Mouse (Mus musculus): ENCODE data around the gene Pitpnm2. TPM values are rescaled to one million over a fixed set of nuclear protein-coding genes. Genes with fewer than 3 reads are reported as not detected.
"Not testable (repeated sequence)": the region's sequence is repeated elsewhere in the genome, so short reads cannot be mapped to it uniquely, and the experiment has no call there.

Gene Pitpnm2
- total RNA-seq, 1 experiment from 2014 or later = 14.3 TPM

- no peak for ATAC-seq (replicated peaks in 1 of 2; ENCODE audit: insufficient read depth in 1 of 2, low FRiP score in 2 of 2, low TSS enrichment in 1 of 2, low read depth in 1 of 2, poor library complexity in 2 of 2, severe bottlenecking in 2 of 2)
These were observed 19.1 kb downstream of the Pitpnm2 start for GRCm38 (mm10) chr5:124230461-124230860.

DNA sequence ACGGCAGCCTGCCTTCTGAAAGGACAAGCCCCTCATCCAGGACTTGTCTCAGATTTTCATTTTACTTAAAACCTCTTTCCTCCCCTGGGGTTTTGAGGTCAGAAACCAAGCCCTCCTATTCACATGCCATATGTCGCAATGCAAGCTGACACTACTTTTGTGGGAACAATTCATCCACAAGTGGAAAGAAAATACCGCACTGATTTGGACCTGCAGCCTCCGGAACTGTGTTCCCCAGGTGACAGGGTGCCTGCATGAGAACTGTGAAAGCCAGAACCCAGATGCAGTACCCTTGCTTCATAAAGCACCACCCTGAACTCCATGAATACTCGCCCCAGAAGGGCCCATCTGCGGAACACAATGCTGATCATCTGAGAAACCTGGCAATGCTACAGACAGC is 22.4 kb downstream of the Pitpnm2 start:
- ATAC-seq (replicated peaks in 1 of 2; ENCODE audit: insufficient read depth in 1 of 2, low FRiP score in 2 of 2, low TSS enrichment in 1 of 2, low read depth in 1 of 2, poor library complexity in 2 of 2, severe bottlenecking in 2 of 2) = no peak

- no peak; a peak in 1 of 4 replicates for ATAC-seq (replicated peaks in 1 of 2; ENCODE audit: insufficient read depth in 1 of 2, low FRiP score in 2 of 2, low TSS enrichment in 1 of 2, low read depth in 1 of 2, poor library complexity in 2 of 2, severe bottlenecking in 2 of 2)
These were observed 23.1 kb downstream of the Pitpnm2 start for GRCm38 (mm10) chr5:124226494-124226893.

GRCm38 (mm10) chr5:124225891-124226290 is 23.7 kb downstream of the Pitpnm2 start:
- ATAC-seq (replicated peaks in 1 of 2; ENCODE audit: insufficient read depth in 1 of 2, low FRiP score in 2 of 2, low TSS enrichment in 1 of 2, low read depth in 1 of 2, poor library complexity in 2 of 2, severe bottlenecking in 2 of 2) = no peak

- no peak for ATAC-seq (replicated peaks in 1 of 2; ENCODE audit: insufficient read depth in 1 of 2, low FRiP score in 2 of 2, low TSS enrichment in 1 of 2, low read depth in 1 of 2, poor library complexity in 2 of 2, severe bottlenecking in 2 of 2)
These were observed 25.1 kb downstream of the Pitpnm2 start for GRCm38 (mm10) chr5:124224321-124225092.

GRCm38 (mm10) chr5:124223574-124223973 is 26.0 kb downstream of the Pitpnm2 start:
- ATAC-seq (replicated peaks in 1 of 2; ENCODE audit: insufficient read depth in 1 of 2, low FRiP score in 2 of 2, low TSS enrichment in 1 of 2, low read depth in 1 of 2, poor library complexity in 2 of 2, severe bottlenecking in 2 of 2) = no peak

- no peak for ATAC-seq (replicated peaks in 1 of 2; ENCODE audit: insufficient read depth in 1 of 2, low FRiP score in 2 of 2, low TSS enrichment in 1 of 2, low read depth in 1 of 2, poor library complexity in 2 of 2, severe bottlenecking in 2 of 2)
These were observed 26.9 kb downstream of the Pitpnm2 start for GRCm38 (mm10) chr5:124222696-124223095.

- ATAC-seq (replicated peaks in 1 of 2; ENCODE audit: insufficient read depth in 1 of 2, low FRiP score in 2 of 2, low TSS enrichment in 1 of 2, low read depth in 1 of 2, poor library complexity in 2 of 2, severe bottlenecking in 2 of 2) = no peak
These were observed 27.9 kb downstream of the Pitpnm2 start for GRCm38 (mm10) chr5:124221736-124222040.

- peak; percentile 49 to 62 for ATAC-seq (replicated peaks in 1 of 2; ENCODE audit: insufficient read depth in 1 of 2, low FRiP score in 2 of 2, low TSS enrichment in 1 of 2, low read depth in 1 of 2, poor library complexity in 2 of 2, severe bottlenecking in 2 of 2)
These were observed 28.4 kb downstream of the Pitpnm2 start for GRCm38 (mm10) chr5:124221037-124221735.

GRCm38 (mm10) chr5:124220551-124220950 is 29.0 kb downstream of the Pitpnm2 start:
- no peak for ATAC-seq (replicated peaks in 1 of 2; ENCODE audit: insufficient read depth in 1 of 2, low FRiP score in 2 of 2, low TSS enrichment in 1 of 2, low read depth in 1 of 2, poor library complexity in 2 of 2, severe bottlenecking in 2 of 2)

DNA sequence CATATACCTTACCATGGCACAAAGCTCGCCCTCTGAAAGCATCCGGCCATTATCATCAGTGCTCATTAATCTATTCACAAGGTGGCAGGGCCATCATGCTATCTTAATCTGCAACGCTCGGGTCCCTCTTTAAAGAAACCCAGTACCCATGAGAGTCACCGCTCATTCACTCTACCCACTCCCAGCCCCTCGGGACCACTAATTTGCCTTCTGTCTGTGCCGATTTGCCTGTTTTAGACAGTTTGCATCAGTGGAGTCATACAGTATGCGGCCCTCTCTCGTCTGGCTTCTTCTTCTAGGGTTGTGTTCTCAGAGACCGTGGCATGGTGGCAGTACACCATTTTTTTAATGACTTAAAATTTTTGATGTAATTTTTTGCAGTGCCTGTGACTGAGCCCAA is 30.1 kb downstream of the Pitpnm2 start:
- ATAC-seq (replicated peaks in 1 of 2; ENCODE audit: insufficient read depth in 1 of 2, low FRiP score in 2 of 2, low TSS enrichment in 1 of 2, low read depth in 1 of 2, poor library complexity in 2 of 2, severe bottlenecking in 2 of 2) = no peak

- ATAC-seq (replicated peaks in 1 of 2; ENCODE audit: insufficient read depth in 1 of 2, low FRiP score in 2 of 2, low TSS enrichment in 1 of 2, low read depth in 1 of 2, poor library complexity in 2 of 2, severe bottlenecking in 2 of 2) = no peak
These were observed 30.6 kb downstream of the Pitpnm2 start for GRCm38 (mm10) chr5:124218986-124219385.

DNA sequence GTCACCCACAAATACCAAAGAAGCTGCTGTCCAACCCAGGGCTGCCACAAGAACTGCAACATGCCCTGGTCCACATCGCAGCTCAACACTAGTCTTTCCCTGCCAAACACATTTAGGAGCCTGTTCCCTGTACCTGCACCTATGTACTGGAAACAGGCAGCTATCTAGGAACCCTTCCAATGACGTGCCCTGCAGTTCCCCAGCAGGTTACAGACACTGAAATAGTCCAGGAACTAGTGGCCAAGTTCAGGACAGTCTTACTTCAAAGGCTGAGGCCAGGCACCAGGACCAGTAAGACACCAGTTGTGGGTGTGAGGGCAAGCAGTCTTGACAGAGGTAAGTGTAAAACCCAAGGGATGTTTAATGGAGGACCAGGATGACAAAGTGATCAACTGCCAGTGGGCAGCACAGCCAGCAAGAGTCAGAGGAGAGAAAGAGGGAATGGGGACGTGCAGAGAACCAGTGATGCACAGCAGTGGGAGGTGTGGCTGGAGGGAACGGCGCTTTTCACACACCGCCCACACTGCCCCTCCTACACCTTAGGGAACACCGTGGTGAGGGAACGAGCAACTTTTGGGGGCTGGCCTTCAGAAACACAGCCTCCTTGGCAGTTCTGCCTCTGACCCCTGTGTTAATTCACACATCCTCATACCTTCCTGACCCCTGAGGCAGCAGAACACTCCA is 31.9 kb downstream of the Pitpnm2 start:
- no peak for ATAC-seq (replicated peaks in 1 of 2; ENCODE audit: insufficient read depth in 1 of 2, low FRiP score in 2 of 2, low TSS enrichment in 1 of 2, low read depth in 1 of 2, poor library complexity in 2 of 2, severe bottlenecking in 2 of 2)

GRCm38 (mm10) chr5:124217092-124217491 is 32.5 kb downstream of the Pitpnm2 start:
- not testable (repeated sequence) for ATAC-seq (replicated peaks in 1 of 2; ENCODE audit: insufficient read depth in 1 of 2, low FRiP score in 2 of 2, low TSS enrichment in 1 of 2, low read depth in 1 of 2, poor library complexity in 2 of 2, severe bottlenecking in 2 of 2)

DNA sequence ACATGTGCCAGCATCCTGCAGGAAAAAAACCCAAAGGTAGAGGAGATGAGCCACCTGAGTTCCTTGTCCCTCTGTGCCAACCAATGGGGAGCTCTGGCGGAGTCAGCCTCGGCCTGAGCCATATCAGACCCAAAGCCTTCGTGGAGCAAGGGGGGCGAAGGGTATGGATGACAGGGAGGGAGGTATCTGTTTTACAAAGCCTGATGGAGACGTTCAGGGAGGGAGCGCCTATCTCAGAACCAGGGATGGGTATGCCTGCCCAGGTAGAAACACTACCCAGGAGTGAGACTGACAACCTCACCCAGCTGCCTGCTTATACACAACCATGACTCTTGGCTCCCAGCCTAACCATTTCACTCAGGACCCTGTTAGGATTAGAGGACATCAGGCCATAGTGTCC is 33.2 kb downstream of the Pitpnm2 start:
- ATAC-seq (replicated peaks in 1 of 2; ENCODE audit: insufficient read depth in 1 of 2, low FRiP score in 2 of 2, low TSS enrichment in 1 of 2, low read depth in 1 of 2, poor library complexity in 2 of 2, severe bottlenecking in 2 of 2) = no peak

DNA sequence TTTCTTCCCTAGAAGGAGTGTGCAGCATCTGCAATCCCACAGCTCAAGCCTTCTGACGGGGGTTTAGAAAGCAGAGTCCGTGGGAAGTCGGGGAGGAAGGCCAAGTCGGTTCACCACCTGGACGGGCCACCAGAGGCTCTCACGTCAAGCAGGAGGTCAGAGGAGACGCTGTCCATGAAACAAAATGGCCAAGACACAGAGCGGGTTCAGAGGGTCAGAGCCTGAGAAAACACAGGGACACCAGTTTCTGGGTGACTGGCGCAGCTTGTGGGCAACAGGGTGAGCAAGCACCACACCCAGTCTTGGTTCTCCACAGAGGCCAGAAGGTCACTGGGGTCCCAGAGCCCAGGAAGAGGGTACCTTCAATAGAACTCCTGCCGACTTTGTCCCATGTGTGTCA is 33.9 kb downstream of the Pitpnm2 start:
- ATAC-seq (replicated peaks in 1 of 2; ENCODE audit: insufficient read depth in 1 of 2, low FRiP score in 2 of 2, low TSS enrichment in 1 of 2, low read depth in 1 of 2, poor library complexity in 2 of 2, severe bottlenecking in 2 of 2) = no peak

- ATAC-seq (replicated peaks in 1 of 2; ENCODE audit: insufficient read depth in 1 of 2, low FRiP score in 2 of 2, low TSS enrichment in 1 of 2, low read depth in 1 of 2, poor library complexity in 2 of 2, severe bottlenecking in 2 of 2) = peak; percentile 47 to 49
These were observed 34.9 kb downstream of the Pitpnm2 start for GRCm38 (mm10) chr5:124214516-124215145.
